Mouse (Mus musculus) cerebral cortex, adult 2 months (tissue): ENCODE results near the gene Klrb1a.

Experiments used
- WGBS: fragments of 180-500 bp; shearing (Covaris S2); methylation state at CpG from one replicate; pipeline ENCODE4 v1.1.7; 2018; 5-methylcytosine and 5-hydroxymethylcytosine counted together

Gene Klrb1a

GRCm38 (mm10) chr6:128623433-128623832 lies at the start of gene Klrb1a:
Gene Klrb1a, minus strand, starts transcription at chr6:128623533.
- WGBS, result 96% methylated on average over 5 of the region's 5 CpGs

- WGBS, result 62% methylated on average over 4 of the region's 4 CpGs
Measured at GRCm38 (mm10) chr6:128669936-128670335, 46.6 kb upstream of the Klrb1a start.

- WGBS, result 20% methylated on average over 1 of the region's 1 CpGs
Measured at GRCm38 (mm10) chr6:128662206-128662605, 38.9 kb upstream of the Klrb1a start, which contains the start of gene Clec2h. Gene Clec2h, plus strand, starts transcription at chr6:128662385.

- 92% methylated on average over 1 of the region's 1 CpGs for WGBS
Measured at GRCm38 (mm10) chr6:128661249-128661648, 37.9 kb upstream of the Klrb1a start.

GRCm38 (mm10) chr6:128652938-128653337 lies 29.6 kb upstream of the Klrb1a start:
- WGBS, result 98% methylated on average over 1 of the region's 1 CpGs

- 94% methylated on average over 6 of the region's 7 CpGs for WGBS
Measured at GRCm38 (mm10) chr6:128650827-128651226, 27.5 kb upstream of the Klrb1a start.

- 100% methylated on average over 1 of the region's 1 CpGs for WGBS
Measured at GRCm38 (mm10) chr6:128650187-128650586, 26.9 kb upstream of the Klrb1a start.

- 80% methylated on average over 3 of the region's 3 CpGs for WGBS
Measured at GRCm38 (mm10) chr6:128649681-128650080, 26.3 kb upstream of the Klrb1a start.

GRCm38 (mm10) chr6:128645708-128646107 lies 22.4 kb upstream of the Klrb1a start:
- 89% methylated on average over 12 of the region's 12 CpGs for WGBS

- 98% methylated on average over 20 of the region's 20 CpGs for WGBS
Measured at GRCm38 (mm10) chr6:128644694-128645093, 21.4 kb upstream of the Klrb1a start.

GRCm38 (mm10) chr6:128643999-128644398 lies 20.7 kb upstream of the Klrb1a start:
- 67% methylated on average over 2 of the region's 2 CpGs for WGBS

- 72% methylated on average over 2 of the region's 2 CpGs for WGBS
Measured at GRCm38 (mm10) chr6:128641116-128641716, 17.9 kb upstream of the Klrb1a start.

- 94% methylated on average over 1 of the region's 1 CpGs for WGBS
Measured at GRCm38 (mm10) chr6:128640673-128641072, 17.3 kb upstream of the Klrb1a start.

- WGBS, result 82% methylated on average over 15 of the region's 15 CpGs
Measured at GRCm38 (mm10) chr6:128630912-128631905, 7.9 kb upstream of the Klrb1a start.

- 39% methylated on average over 13 of the region's 13 CpGs for WGBS
Measured at GRCm38 (mm10) chr6:128629771-128630739, 6.7 kb upstream of the Klrb1a start.

GRCm38 (mm10) chr6:128625246-128625645 lies 1.9 kb upstream of the Klrb1a start:
- WGBS, result 99% methylated on average over 6 of the region's 6 CpGs

- WGBS, result 48% methylated on average over 4 of the region's 4 CpGs
Measured at GRCm38 (mm10) chr6:128624425-128624824, 1.1 kb upstream of the Klrb1a start.

GRCm38 (mm10) chr6:128622733-128623132 lies 600 bp downstream of the Klrb1a start:
- WGBS, result 47% methylated on average over 2 of the region's 2 CpGs

- 66% methylated on average over 9 of the region's 9 CpGs for WGBS
Measured at GRCm38 (mm10) chr6:128606350-128606749, 17.0 kb downstream of the Klrb1a start.

- WGBS, result 23% methylated on average over 5 of the region's 5 CpGs
Measured at GRCm38 (mm10) chr6:128604512-128604911, 18.8 kb downstream of the Klrb1a start.

GRCm38 (mm10) chr6:128602463-128603201 lies 20.7 kb downstream of the Klrb1a start:
- WGBS, result 58% methylated on average over 10 of the region's 10 CpGs
